Mouse (Mus musculus): ENCODE measurements around the gene Kat2a. TPM values are rescaled to one million over a fixed set of nuclear protein-coding genes. Genes with fewer than 3 reads are reported as not detected.

Gene Kat2a
- polyA plus RNA-seq, 1 experiment from 2014 or later, result 74.5 TPM

DNA sequence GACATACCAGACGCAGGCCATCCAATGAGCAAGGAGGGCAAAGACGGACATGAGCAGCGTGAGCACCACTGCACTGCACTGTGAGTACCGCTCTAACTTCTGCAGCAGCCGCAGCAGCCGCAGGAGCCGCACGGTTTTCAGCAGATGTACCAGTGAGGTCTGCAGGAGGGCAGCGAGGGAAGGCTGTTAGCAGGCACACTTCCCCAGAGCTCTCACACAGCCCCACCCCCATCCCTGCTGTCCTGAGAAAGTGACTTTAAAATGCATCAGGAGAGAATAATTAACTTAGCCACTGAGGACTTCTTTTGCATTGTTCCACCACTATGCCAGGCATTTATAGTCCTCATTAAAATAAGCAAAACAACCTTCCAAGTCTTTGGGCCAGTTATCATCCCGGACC lies 40.0 kb upstream of the Kat2a start:
- H3K4me2 ChIP-seq (replicated peaks; ENCODE audit: low read depth, low read length), result no peak overlapping the region

DNA sequence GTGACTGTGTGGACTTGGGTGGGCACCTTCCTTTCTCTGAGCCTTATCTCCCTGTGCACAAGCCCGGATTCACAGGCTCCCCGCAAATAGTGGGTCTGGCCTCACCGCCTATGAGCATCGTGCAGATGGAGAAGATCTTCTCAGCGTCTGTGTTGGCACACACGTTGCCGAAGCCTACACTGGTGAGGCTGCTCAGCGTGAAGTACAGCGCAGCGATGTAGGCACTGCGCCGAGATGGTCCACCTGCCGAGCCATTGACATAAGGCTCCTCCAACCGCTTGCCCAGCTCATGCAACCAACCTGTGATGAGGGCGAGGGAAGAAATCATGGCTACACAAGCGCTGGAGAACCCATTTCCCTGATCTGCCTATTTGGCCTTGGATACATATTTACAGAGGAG lies 37.9 kb upstream of the Kat2a start:
- no peak overlapping the region for H3K4me2 ChIP-seq (replicated peaks; ENCODE audit: low read depth, low read length)
- H3K9ac ChIP-seq (ENCODE audit: low read depth, low read length), result no peak overlapping the region
- ATAC-seq (ENCODE audit: low FRiP score, low TSS enrichment), result no peak
- no peaks in the 10 kb centered on the region for H3K36me3 ChIP-seq (ENCODE audit: control insufficient read depth, insufficient read depth, low read length)
- peaks cover 12% of the 10 kb centered on the region; the same call in 1 of the 2 replicates for H3K27me3 ChIP-seq (ENCODE audit: control insufficient read depth, insufficient read depth, low read length)
- WGBS, result 87% methylated on average over 16 of the region's 16 CpGs
- no peaks in the 10 kb centered on the region for H3K4me1 ChIP-seq (ENCODE audit: control insufficient read depth, insufficient read depth, low read length)
- H3K9me3 ChIP-seq (ENCODE audit: control insufficient read depth, low read length), result no peaks in the 10 kb centered on the region
- no peak overlapping the region for H3K4me3 ChIP-seq (ENCODE audit: low read length)
- H3K27ac ChIP-seq (ENCODE audit: low read depth, low read length), result no peak overlapping the region

More for the DNA sequence above, 40.0 kb upstream of the Kat2a start:
- Histone ChIP-seq H3K4me1 (ENCODE audit: control insufficient read depth, insufficient read depth, low read length) (no peaks in the 10 kb centered on the region), H3K27me3 (ENCODE audit: control insufficient read depth, insufficient read depth, low read length) (peaks cover 12% of the 10 kb centered on the region; the same call in 1 of the 2 replicates), H3K27ac (ENCODE audit: low read depth, low read length) (no peak overlapping the region), H3K36me3 (ENCODE audit: control insufficient read depth, insufficient read depth, low read length) (no peaks in the 10 kb centered on the region), H3K4me3 (ENCODE audit: low read length) (no peak overlapping the region), H3K9me3 (ENCODE audit: control insufficient read depth, low read length) (no peaks in the 10 kb centered on the region), H3K9ac (ENCODE audit: low read depth, low read length) (no peak overlapping the region)
- no peak for ATAC-seq (ENCODE audit: low FRiP score, low TSS enrichment)
- WGBS, result 20% methylated on average over 10 of the region's 10 CpGs

DNA sequence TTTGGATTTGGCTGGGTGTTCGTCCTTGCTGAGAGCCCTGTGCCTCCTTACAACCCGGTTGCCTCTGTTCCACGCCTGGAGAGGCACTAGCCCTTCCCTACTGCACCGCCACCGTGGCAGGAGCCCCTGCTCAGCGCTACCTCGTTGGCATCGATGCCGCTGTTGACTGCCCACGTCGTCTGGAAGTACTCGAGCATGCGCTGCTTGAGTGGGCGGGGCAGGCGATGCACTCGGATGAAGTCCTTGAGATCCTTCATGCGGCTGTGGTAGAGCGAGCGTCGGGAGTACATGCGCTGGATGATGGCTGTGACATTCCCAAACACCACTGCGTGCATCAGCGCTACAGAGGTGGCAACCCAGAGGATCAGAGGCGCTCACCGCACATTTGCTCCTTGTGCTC lies 37.2 kb upstream of the Kat2a start:
- H3K9ac ChIP-seq (ENCODE audit: low read depth, low read length), result no peak overlapping the region
- no peak overlapping the region for H3K4me3 ChIP-seq (ENCODE audit: low read length)
- H3K4me1 ChIP-seq (ENCODE audit: control insufficient read depth, insufficient read depth, low read length), result no peaks in the 10 kb centered on the region
- no peak overlapping the region for H3K27ac ChIP-seq (ENCODE audit: low read depth, low read length)
- no peaks in the 10 kb centered on the region for H3K36me3 ChIP-seq (ENCODE audit: control insufficient read depth, insufficient read depth, low read length)
- peaks cover 12% of the 10 kb centered on the region; the same call in 1 of the 2 replicates for H3K27me3 ChIP-seq (ENCODE audit: control insufficient read depth, insufficient read depth, low read length)
- ATAC-seq (ENCODE audit: low FRiP score, low TSS enrichment), result no peak
- H3K4me2 ChIP-seq (replicated peaks; ENCODE audit: low read depth, low read length), result no peak overlapping the region
- 43% methylated on average over 25 of the region's 25 CpGs for WGBS
- H3K9me3 ChIP-seq (ENCODE audit: control insufficient read depth, low read length), result no peaks in the 10 kb centered on the region

DNA sequence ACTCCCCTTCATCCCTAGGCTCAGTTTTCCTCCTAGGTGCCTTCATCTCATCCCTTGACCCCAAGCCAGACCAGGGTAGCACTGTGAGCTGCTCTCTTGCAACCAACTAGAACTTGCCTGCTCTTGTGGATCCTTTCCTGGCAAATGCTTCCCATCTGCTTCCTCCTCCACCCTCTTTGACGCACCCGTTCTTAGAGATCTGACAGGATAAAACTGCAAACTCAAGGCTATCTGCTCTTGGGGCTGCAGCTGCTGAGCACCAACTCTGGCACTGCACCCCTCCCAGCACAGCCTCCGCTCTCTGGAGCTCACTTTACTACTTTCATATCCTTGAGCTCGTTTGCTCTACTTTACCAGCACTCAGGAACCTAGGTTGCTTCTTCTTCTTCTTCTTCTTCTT lies 36.4 kb upstream of the Kat2a start:
- Histone ChIP-seq H3K4me3 (ENCODE audit: low read length) (no peak overlapping the region), H3K9ac (ENCODE audit: low read depth, low read length) (no peak overlapping the region), H3K9me3 (ENCODE audit: control insufficient read depth, low read length) (no peaks in the 10 kb centered on the region), H3K27me3 (ENCODE audit: control insufficient read depth, insufficient read depth, low read length) (peaks cover 12% of the 10 kb centered on the region; the same call in 1 of the 2 replicates), H3K36me3 (ENCODE audit: control insufficient read depth, insufficient read depth, low read length) (no peaks in the 10 kb centered on the region), H3K27ac (ENCODE audit: low read depth, low read length) (no peak overlapping the region), H3K4me2 (replicated peaks; ENCODE audit: low read depth, low read length) (no peak overlapping the region), H3K4me1 (ENCODE audit: control insufficient read depth, insufficient read depth, low read length) (no peaks in the 10 kb centered on the region)
- ATAC-seq (ENCODE audit: low FRiP score, low TSS enrichment), result no peak
- 77% methylated on average over 4 of the region's 4 CpGs for WGBS

DNA sequence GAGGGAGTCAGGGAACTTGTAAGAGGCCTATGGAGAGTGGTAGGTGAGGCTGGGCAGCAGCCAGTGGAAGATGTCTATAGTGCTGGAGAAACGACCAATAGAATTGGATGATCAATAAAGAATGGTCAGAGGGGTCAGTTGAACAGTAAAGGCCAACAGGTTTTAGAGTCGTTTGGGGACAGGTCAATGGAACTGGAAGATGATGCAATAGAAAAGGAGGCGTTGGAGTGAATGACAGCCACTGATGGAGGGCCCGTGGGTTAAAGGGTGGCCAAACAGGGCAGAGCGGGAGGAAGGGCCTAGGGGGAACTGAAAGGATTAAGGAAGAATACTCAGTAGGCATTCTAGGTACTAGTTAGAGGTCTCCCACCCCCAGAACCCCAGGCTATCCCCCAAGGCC lies 34.8 kb upstream of the Kat2a start:
- Histone ChIP-seq H3K9ac (ENCODE audit: low read depth, low read length) (no peak overlapping the region), H3K27me3 (ENCODE audit: control insufficient read depth, insufficient read depth, low read length) (peaks cover 12% of the 10 kb centered on the region; the same call in 1 of the 2 replicates), H3K36me3 (ENCODE audit: control insufficient read depth, insufficient read depth, low read length) (no peaks in the 10 kb centered on the region), H3K9me3 (ENCODE audit: control insufficient read depth, low read length) (no peaks in the 10 kb centered on the region), H3K27ac (ENCODE audit: low read depth, low read length) (no peak overlapping the region), H3K4me2 (replicated peaks; ENCODE audit: low read depth, low read length) (no peak overlapping the region), H3K4me3 (ENCODE audit: low read length) (no peak overlapping the region), H3K4me1 (ENCODE audit: control insufficient read depth, insufficient read depth, low read length) (no peaks in the 10 kb centered on the region)
- WGBS, result 59% methylated on average over 5 of the region's 5 CpGs
- ATAC-seq (ENCODE audit: low FRiP score, low TSS enrichment), result no peak

DNA sequence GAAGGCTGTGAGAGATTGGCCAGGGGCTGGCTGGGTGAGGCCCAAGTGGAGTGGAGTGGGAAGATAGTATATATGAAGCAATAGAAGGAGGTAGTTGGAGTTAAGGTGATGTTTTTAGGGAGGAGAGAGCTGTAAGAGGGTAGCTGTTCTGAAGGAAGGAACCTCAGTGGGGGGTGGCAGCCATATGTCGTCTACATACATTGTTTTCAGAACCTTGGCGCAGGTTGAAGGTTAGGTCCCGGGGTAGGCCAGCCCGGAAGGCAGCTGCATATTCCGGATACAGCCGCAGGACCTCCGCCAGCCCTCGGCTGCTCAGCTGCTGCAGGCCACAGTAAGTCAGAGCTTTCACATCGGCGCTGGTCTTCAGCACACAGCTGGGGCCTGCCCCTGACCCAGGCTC lies 34.3 kb upstream of the Kat2a start:
- WGBS, result 79% methylated on average over 10 of the region's 10 CpGs
- Histone ChIP-seq H3K4me2 (replicated peaks; ENCODE audit: low read depth, low read length) (no peak overlapping the region), H3K4me1 (ENCODE audit: control insufficient read depth, insufficient read depth, low read length) (no peaks in the 10 kb centered on the region), H3K9me3 (ENCODE audit: control insufficient read depth, low read length) (no peaks in the 10 kb centered on the region), H3K4me3 (ENCODE audit: low read length) (no peak overlapping the region), H3K27ac (ENCODE audit: low read depth, low read length) (no peak overlapping the region), H3K36me3 (ENCODE audit: control insufficient read depth, insufficient read depth, low read length) (no peaks in the 10 kb centered on the region), H3K9ac (ENCODE audit: low read depth, low read length) (no peak overlapping the region), H3K27me3 (ENCODE audit: control insufficient read depth, insufficient read depth, low read length) (peaks cover 12% of the 10 kb centered on the region; the same call in 1 of the 2 replicates)
- ATAC-seq (ENCODE audit: low FRiP score, low TSS enrichment), result no peak

DNA sequence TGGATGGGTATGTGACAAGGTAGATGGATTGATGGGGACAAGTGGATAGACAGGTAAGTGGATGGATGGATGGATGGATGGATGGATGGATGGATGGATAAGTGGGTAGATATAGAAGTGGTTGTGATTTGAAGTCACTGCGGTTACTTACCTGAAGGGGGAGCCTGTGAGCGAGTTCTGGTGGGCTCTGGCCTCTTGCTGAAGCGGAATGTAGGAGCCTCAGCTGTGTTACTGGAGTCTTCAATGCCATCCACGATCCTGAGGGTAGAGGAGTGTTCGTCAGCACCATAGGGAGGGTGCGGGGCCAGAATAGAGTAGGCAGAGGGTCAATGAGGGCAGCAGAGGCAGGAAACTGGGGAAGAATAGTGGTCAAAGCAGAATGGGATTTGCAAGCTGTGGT lies 32.8 kb upstream of the Kat2a start:
- Histone ChIP-seq H3K27me3 (ENCODE audit: control insufficient read depth, insufficient read depth, low read length) (peaks cover 9% of the 10 kb centered on the region; the same call in 1 of the 2 replicates), H3K36me3 (ENCODE audit: control insufficient read depth, insufficient read depth, low read length) (no peaks in the 10 kb centered on the region), H3K4me2 (replicated peaks; ENCODE audit: low read depth, low read length) (no peak overlapping the region), H3K9me3 (ENCODE audit: control insufficient read depth, low read length) (no peaks in the 10 kb centered on the region), H3K4me3 (ENCODE audit: low read length) (no peak overlapping the region), H3K9ac (ENCODE audit: low read depth, low read length) (no peak overlapping the region), H3K27ac (ENCODE audit: low read depth, low read length) (no peak overlapping the region), H3K4me1 (ENCODE audit: control insufficient read depth, insufficient read depth, low read length) (no peaks in the 10 kb centered on the region)
- no peak for ATAC-seq (ENCODE audit: low FRiP score, low TSS enrichment)
- 17% methylated on average over 6 of the region's 6 CpGs for WGBS

DNA sequence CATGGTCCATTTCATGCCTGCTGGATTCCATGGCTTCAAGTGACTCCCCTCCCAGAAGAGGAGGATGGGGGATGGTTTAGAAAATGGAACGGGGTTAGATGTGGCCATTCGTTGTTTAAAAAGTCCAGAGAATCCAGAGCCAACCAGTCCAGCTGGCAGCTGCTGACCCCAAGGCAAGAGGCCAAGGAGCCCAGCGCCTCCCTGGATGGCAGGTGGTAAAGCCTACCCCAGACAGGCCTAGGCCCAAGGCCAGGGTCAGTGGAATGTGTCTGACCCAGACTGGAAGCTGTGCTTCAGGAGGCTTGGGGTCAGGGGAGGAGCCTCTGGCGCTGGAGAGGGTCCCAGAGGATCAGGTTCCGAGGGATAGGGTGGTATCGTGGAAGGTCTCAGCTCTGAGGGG lies 29.1 kb upstream of the Kat2a start:
- Histone ChIP-seq H3K9ac (ENCODE audit: low read depth, low read length) (no peak overlapping the region), H3K36me3 (ENCODE audit: control insufficient read depth, insufficient read depth, low read length) (no peaks in the 10 kb centered on the region), H3K4me1 (ENCODE audit: control insufficient read depth, insufficient read depth, low read length) (peaks cover 11% of the 10 kb centered on the region; the same call in 1 of the 2 replicates), H3K4me3 (ENCODE audit: low read length) (no peak overlapping the region), H3K27ac (ENCODE audit: low read depth, low read length) (no peak overlapping the region), H3K4me2 (replicated peaks; ENCODE audit: low read depth, low read length) (no peak overlapping the region), H3K27me3 (ENCODE audit: control insufficient read depth, insufficient read depth, low read length) (no peaks in the 10 kb centered on the region), H3K9me3 (ENCODE audit: control insufficient read depth, low read length) (no peaks in the 10 kb centered on the region)
- 55% methylated on average over 6 of the region's 6 CpGs for WGBS
- no peak for ATAC-seq (ENCODE audit: low FRiP score, low TSS enrichment)

DNA sequence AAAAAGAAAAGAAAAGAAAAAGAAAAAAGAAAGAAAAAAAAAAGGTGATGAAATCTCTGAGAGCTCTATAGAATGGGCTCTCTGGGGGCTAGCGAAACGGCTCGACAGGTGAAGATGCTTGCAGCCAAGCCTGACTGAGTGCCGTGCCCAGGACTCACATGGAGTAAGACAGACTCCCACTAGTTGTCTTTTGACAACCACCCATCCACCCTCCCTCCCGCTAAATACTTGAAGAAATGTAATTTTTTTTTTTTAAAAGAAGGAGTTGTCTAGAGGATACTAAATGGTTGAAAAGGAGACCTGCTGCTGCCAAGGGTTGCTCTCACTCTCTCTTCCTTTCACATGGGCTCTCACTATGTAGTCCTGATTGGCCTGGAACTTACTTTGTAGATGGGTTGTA lies 26.5 kb upstream of the Kat2a start:
- no peak for ATAC-seq (ENCODE audit: low FRiP score, low TSS enrichment)

More for the DNA sequence above, 26.5 kb upstream of the Kat2a start:
- Histone ChIP-seq H3K4me1 (ENCODE audit: control insufficient read depth, insufficient read depth, low read length) (peaks cover 19% of the 10 kb centered on the region), H3K9me3 (ENCODE audit: control insufficient read depth, low read length) (no peaks in the 10 kb centered on the region), H3K9ac (ENCODE audit: low read depth, low read length) (no peak overlapping the region), H3K36me3 (ENCODE audit: control insufficient read depth, insufficient read depth, low read length) (peaks cover 6% of the 10 kb centered on the region; the same call in 1 of the 2 replicates), H3K4me3 (ENCODE audit: low read length) (peak overlapping the region; percentile 90), H3K4me2 (replicated peaks; ENCODE audit: low read depth, low read length) (peak overlapping the region; percentile 82), H3K27ac (ENCODE audit: low read depth, low read length) (no peak overlapping the region), H3K27me3 (ENCODE audit: control insufficient read depth, insufficient read depth, low read length) (no peaks in the 10 kb centered on the region)
- WGBS, result 16% methylated on average over 5 of the region's 5 CpGs

Data from kidney, embryonic 14.5 days (tissue).